Mouse (Mus musculus) cerebellum, adult 2 months (tissue): ENCODE data around the gene Dpt. TPM values are rescaled to one million over a fixed set of nuclear protein-coding genes. Genes with fewer than 3 reads are reported as not detected.

ENCODE experiments used
- DNase-seq, 2 experiments: peaks; one replicate each; pipeline ENCODE4 v3.0.0; 2021
- H3K27ac ChIP-seq: fragments of 200-500 bp; 2 replicates; pipeline ENCODE4 v1.5.1; 2012; ENCODE audit warnings: low read length, control low read depth, inconsistent platforms; ENCODE audit not compliant: insufficient read depth
- H3K27me3 ChIP-seq: fragments of 200-500 bp; 2 replicates; pipeline ENCODE4 v1.6.1; 2012; ENCODE audit warnings: inconsistent platforms, mild to moderate bottlenecking, low read length, moderate library complexity; ENCODE audit not compliant: control insufficient read depth, insufficient read depth
- H3K4me1 ChIP-seq: fragments of 200-500 bp; 2 replicates; pipeline ENCODE4 v1.6.1; 2011; ENCODE audit warnings: low read length; ENCODE audit not compliant: control insufficient read depth, insufficient read depth
- H3K4me3 ChIP-seq: fragments of 200-500 bp; replicated peaks from 2 replicates; pipeline ENCODE3; 2011; ENCODE audit warnings: mild to moderate bottlenecking, low read depth, low read length, control low read depth; ENCODE audit not compliant: insufficient read depth
- CTCF ChIP-seq: fragments of 200-500 bp; IDR thresholded peaks from 2 replicates; pipeline ENCODE4 v1.5.1; 2011; ENCODE audit warnings: low read depth, mild to moderate bottlenecking, control low read depth, low read length, moderate library complexity, borderline replicate concordance; ENCODE audit not compliant: insufficient read depth
- POLR2A ChIP-seq: fragments of 200-500 bp; IDR thresholded peaks from 2 replicates; pipeline ENCODE4 v1.6.1; 2011; ENCODE audit warnings: low read length, control low read depth, borderline replicate concordance; ENCODE audit not compliant: insufficient read depth
- WGBS: fragments of 180-500 bp; shearing (Covaris S2); methylation state at CpG from one replicate; pipeline ENCODE4 v1.1.7; 2018; 5-methylcytosine and 5-hydroxymethylcytosine counted together
- polyA plus RNA-seq: library from polyadenylated mRNA; depleted of rRNA; stranded (reverse); fragments of >200 nt; gene quantifications from 2 replicates; pipeline ENCODE4 v1.2.3, GENCODE M21; 2012; rRNA removed

The Dpt gene
- polyA plus RNA-seq, 1 experiment: 0.10 TPM

GRCm38 (mm10) chr1:164860782-164861181 is 64.3 kb downstream of the Dpt start:
- Histone ChIP-seq H3K27ac (peak overlapping the region; percentile 84), H3K4me3 (no peak overlapping the region), H3K27me3 (no peaks in the 10 kb centered on the region), H3K4me1 (peaks cover 15% of the 10 kb centered on the region)
- DNase-seq: peak in 1 of 2 experiments; percentile 21
- no peak for TF ChIP-seq POLR2A
- TF ChIP-seq CTCF: no peak
- 96% methylated on average over 2 of the region's 2 CpGs for WGBS

GRCm38 (mm10) chr1:164861501-164861900 is 65.1 kb downstream of the Dpt start:
- TF ChIP-seq CTCF (no peak), POLR2A (no peak; the same call in 1 of the 2 replicates)
- Histone ChIP-seq H3K4me1 (peaks cover 15% of the 10 kb centered on the region), H3K4me3 (no peak overlapping the region), H3K27me3 (no peaks in the 10 kb centered on the region), H3K27ac (peak overlapping the region; percentile 69)
- 14% methylated on average over 4 of the region's 4 CpGs for WGBS
- DNase-seq: peak; percentile 67 to 83

- no peaks in the 10 kb centered on the region for H3K27me3 ChIP-seq
- DNase-seq: peak; percentile 60 to 79
- peak overlapping the region; percentile 52 for H3K4me3 ChIP-seq
- H3K4me1 ChIP-seq: peaks cover 15% of the 10 kb centered on the region
- WGBS: 21% methylated on average over 12 of the region's 12 CpGs
- TF ChIP-seq CTCF: no peak
- no peak for TF ChIP-seq POLR2A
- peak overlapping the region; percentile 89 for H3K27ac ChIP-seq
These were observed 66.8 kb downstream of the Dpt start for GRCm38 (mm10) chr1:164862946-164863883.

- 98% methylated on average over 3 of the region's 3 CpGs for WGBS
- DNase-seq: no peak
- H3K4me3 ChIP-seq: no peak overlapping the region
- TF ChIP-seq CTCF: no peak
- H3K4me1 ChIP-seq: peaks cover 15% of the 10 kb centered on the region
- H3K27me3 ChIP-seq: no peaks in the 10 kb centered on the region
- no peak overlapping the region for H3K27ac ChIP-seq
These were observed 68.2 kb downstream of the Dpt start for GRCm38 (mm10) chr1:164864666-164865065.

- 65% methylated on average over 7 of the region's 7 CpGs for WGBS
- H3K27me3 ChIP-seq: no peaks in the 10 kb centered on the region
- TF ChIP-seq POLR2A: no peak
- TF ChIP-seq CTCF: 0 out of 2 replicates have a peak, but pooled peaks have one; percentile 6
- no peak for DNase-seq
- H3K27ac ChIP-seq: no peak overlapping the region
- no peaks in the 10 kb centered on the region for H3K4me1 ChIP-seq
- no peak overlapping the region for H3K4me3 ChIP-seq
These were observed 74.2 kb downstream of the Dpt start for GRCm38 (mm10) chr1:164870694-164871093.

Other genes with a start within 250 kb of the Dpt start
- not detected in 2 replicates for gene Xcl1, start 138.9 kb downstream of the Dpt start, polyA plus RNA-seq